Mouse (Mus musculus) ovary, postnatal 10 days (tissue): ENCODE data around the gene Sema3d.

Experiments
- DNase-seq: peaks from one replicate; pipeline ENCODE4 v3.0.0; 2022; ENCODE audit warnings: low spot score

Gene Sema3d

DNA sequence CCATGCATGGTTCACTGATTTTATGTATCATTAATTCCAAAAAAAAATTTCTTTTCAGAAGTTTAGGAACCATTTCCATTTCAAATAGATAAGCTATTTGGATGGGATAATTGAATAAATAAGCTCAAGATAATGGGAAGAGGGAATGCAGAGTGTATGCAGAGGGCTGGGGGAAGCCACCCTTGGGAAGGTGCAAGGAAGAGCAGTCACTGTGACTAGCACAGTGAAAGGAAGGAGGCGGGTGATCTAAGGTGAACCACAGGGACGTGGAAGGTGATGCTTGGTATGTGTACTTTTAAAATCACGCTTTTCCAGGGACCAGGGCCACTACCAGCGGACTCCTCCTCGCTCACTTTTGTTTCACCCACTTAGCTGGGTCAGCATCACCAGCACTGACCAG lies 115.9 kb downstream of the Sema3d start:
- no peak for DNase-seq

- no peak for DNase-seq
These were observed 116.8 kb downstream of the Sema3d start for GRCm38 (mm10) chr5:12499791-12500504.

DNA sequence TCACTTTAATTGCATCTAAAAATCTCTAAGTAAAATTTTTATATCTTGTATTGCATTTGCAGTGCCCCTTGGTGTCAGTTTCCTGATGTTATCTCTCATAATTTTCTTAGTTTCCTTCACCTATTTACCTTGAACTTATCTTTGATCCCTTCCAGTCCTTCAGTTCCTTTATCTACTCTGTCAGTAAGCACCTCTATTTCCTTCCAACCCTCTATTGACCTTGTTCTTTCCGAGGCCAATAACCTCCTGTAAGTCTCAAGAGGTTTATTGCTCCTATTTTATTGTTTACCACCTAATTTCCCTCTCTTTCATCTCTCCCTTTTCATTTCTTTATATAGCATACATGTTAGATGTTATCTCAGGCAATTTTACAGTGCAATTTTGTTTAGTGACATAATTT lies 129.3 kb downstream of the Sema3d start:
- no peak for DNase-seq

DNA sequence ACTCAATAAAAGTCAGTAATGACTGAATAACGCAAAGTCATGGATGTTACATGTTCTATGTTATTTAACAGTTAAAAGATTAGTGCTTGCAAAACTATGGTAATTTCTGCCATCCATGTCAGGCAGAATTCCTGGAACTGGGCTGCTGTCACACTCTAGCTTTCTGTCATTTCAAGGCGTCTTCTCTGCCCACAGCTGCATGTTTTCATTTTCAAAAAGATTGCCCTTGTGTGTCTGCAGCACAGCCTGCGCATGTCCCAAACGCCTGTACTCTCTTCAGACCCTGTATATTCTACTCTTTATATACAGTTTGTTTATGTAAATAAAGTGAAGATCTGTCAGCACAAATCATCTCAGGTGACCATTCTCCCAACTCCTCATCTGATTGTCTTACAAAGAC lies 132.1 kb downstream of the Sema3d start:
- no peak for DNase-seq

GRCm38 (mm10) chr5:12525235-12525767 lies 142.1 kb downstream of the Sema3d start:
- DNase-seq, result no peak

GRCm38 (mm10) chr5:12528596-12528995 lies 145.4 kb downstream of the Sema3d start:
- no peak for DNase-seq

- no peak for DNase-seq
These were observed 146.6 kb downstream of the Sema3d start for GRCm38 (mm10) chr5:12529771-12530170.

DNA sequence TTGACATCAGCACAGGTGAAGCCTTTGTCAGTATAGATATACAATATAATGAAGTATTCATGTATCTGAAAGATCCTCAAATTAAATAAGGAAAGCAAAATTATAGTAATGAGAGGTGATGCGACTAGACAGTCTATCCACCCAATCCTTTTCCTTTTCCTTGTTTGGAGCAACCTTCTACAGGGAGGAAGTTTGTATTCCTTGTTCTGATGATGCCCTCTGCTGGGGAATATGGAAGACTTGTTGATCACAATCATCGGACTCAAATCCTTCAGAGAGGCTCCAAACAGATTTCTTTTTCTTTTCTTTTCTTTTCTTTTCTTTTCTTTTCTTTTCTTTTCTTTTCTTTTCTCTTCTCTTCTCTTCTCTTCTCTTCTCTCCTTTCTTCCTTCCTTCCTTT lies 158.1 kb downstream of the Sema3d start:
- DNase-seq, result no peak

- DNase-seq, result no peak
These were observed 166.0 kb downstream of the Sema3d start for GRCm38 (mm10) chr5:12549046-12549669.

GRCm38 (mm10) chr5:12555401-12555800 lies 172.2 kb downstream of the Sema3d start:
- DNase-seq, result no peak

GRCm38 (mm10) chr5:12557889-12558288 lies 174.7 kb downstream of the Sema3d start:
- no peak for DNase-seq

DNA sequence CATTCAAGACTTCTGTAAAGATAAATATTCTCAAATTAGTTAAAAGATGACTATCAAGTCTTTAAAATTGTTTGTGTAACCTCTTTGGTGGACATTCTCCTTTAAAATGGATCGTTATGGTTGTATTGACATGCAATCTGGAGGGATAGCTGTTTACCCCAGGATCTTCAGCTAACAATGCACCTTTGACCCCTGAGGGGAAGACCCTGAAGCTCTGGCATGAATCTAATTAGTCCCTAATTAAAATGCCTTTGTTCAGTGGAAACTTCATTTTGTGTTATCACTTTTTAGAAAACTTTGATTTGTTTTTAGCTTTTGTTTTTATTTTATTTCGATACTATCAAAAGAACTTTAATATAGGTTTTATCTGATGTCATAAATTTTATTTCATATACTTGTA lies 178.6 kb downstream of the Sema3d start:
- no peak for DNase-seq

- DNase-seq, result no peak
These were observed 179.0 kb downstream of the Sema3d start for GRCm38 (mm10) chr5:12562204-12562603.

DNA sequence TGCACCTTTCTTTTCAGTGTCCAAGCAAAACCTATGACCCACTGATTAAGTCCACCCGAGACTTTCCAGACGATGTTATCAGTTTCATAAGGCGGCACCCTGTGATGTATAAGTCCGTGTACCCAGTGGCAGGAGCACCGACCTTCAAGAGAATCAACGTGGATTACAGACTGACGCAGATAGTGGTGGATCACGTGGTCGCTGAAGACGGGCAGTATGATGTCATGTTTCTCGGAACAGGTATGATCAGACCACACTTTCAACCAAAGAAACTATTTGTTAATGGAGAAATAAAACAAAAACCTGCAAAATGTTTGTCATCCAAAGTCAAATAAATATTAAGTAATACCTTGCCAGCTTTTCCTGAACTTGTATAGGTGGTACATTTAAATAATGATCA lies 179.9 kb downstream of the Sema3d start:
- no peak for DNase-seq

DNA sequence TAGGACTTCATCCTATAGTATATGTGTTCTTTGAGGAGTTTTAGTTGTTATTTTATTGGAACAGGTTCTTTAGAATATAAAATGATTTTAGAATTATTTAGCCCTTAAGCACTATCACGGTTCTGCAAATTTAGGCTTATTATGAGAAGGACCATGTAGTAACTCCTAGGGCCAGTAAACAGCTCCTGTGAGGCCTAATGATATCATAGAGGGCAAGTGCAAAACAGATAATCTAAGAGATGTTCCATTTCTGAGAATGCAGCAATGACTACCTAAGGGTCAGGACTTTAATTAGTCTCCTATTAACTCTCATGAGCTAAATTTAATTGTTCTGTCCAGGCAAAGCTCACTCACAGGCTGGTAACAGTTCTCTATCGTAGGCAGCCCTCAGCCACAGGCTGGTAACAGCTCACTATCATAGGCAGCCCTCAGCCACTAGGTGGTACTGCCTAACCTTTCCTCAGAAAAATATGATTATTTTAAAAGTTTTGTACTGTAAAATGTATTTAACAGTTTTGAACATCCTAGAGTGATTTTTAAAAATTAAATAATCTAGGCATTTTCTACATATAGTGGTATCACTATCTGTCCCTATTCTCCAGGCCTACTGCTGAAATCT lies 181.5 kb downstream of the Sema3d start:
- DNase-seq, result no peak

- DNase-seq, result no peak
These were observed 183.4 kb downstream of the Sema3d start for GRCm38 (mm10) chr5:12566568-12566967.

DNA sequence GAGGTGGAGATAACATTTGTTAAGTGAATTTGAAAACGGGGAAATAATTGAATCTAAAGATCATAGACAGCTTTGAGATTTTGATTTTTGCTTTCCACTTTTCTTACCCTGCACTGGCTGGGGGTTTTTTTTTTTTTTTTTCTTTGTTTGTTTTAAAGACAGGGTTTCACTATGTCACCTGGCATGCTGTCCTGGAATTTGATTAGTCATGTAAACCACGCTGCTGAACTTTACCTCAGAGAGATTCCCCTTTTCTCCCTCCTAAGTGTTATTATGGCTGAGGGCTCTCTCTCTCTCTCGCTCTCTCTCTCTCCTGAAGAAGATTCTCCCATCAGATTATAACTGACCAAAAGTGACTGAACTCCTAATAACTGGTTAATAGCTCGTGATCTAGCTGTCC lies 191.4 kb downstream of the Sema3d start:
- DNase-seq, result no peak

- DNase-seq, result no peak
These were observed 192.1 kb downstream of the Sema3d start for GRCm38 (mm10) chr5:12575262-12575661.

DNA sequence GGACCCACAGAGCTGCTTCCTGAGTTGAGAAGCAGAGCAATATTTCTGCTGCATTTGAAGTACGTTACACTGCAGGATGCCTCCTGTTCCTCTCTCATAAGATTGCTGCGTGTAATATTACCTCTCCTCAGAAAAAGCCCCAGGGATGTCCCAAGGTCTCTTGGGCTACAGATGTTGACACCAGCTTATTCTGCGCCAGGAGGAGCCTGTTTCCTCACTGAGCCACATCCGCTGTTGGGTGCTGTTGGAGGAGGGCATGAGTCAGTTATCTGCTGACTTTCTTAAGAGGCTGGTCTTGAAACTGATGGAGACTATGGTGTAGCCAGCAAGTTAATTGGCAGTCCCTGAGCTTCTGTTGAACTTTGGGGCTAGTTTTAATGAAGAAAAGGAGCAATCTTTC lies 196.6 kb downstream of the Sema3d start:
- DNase-seq, result no peak

DNA sequence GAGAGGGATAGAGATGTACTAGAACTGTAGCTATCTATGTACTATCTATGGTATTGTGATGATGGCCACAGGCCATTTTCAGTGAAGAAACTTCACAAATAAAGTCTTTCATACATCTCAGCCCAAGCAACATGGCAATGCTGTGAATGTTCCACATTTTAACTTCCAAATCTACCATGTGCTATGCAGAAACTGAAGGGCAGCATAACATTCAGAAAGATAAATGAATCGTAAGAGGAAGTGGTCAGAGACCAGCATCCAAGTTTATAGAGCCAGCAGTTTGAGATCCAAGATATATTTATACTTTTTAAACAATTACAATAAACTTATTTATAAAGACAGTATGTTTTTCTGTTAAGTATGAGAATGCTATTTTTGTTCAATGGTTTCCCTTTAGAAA lies 199.4 kb downstream of the Sema3d start:
- DNase-seq, result no peak

GRCm38 (mm10) chr5:12583293-12583834 lies 200.2 kb downstream of the Sema3d start:
- DNase-seq, result no peak

GRCm38 (mm10) chr5:12584886-12585285 lies 201.7 kb downstream of the Sema3d start:
- DNase-seq, result no peak
